22 mouse cellular contexts compared by ENCODE assay signal in the genomic region with DNA sequence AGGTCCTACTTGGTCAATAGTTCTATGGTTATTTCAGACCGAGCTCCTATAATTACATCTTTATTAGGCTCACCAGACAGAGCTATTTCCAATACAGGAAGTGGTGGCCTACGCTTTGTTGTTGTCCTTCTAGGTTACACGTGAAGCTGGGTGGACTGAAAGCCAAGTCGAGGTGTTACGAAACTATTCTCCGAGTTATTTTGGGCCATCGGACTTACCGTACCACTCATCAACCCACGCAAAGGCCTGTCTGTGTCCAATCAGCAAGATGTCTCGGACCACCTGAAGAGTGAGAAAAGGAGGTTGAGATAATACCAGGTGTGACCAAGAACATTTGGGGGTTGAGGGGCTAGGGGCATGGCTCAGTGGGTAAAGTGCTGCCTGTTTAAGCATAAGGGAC. TPM values are rescaled to one million over a fixed set of nuclear protein-coding genes. Genes with fewer than 3 reads are reported as not detected.
DNase-seq lines count a peak whose midpoint lies in the region; ATAC-seq and TF ChIP-seq lines count a peak whose summit lies in the region.
"Had no signal": no experiment of that assay in that cellular context is flagged by ENCODE, and none has a peak within 500 bp of the region (broad histone marks: within the 10 kb centered on the region; RNA-seq: fewer than 3 reads in every experiment).

No protein-coding gene starts in this region.

- peak; percentile 14 for DNase-seq in gastrocnemius, adult 18-20 months (ENCODE audit: low spot score)
- DNase-seq in gastrocnemius, postnatal 10 days, result no peak
- peak; percentile 88 for DNase-seq in liver, adult 2 months (ENCODE audit: extremely low read depth, low read depth, low spot score)
- DNase-seq in liver, result no peak
- peak; percentile 57 for DNase-seq in heart, postnatal 0 days (ENCODE audit: low spot score)
- no peak for DNase-seq in ovary, postnatal 10 days (ENCODE audit: low spot score)
- no peak for DNase-seq in lung, postnatal 4 days
- DNase-seq: cerebellum, adult 2 months; gastrocnemius, postnatal 25 days; kidney, postnatal 36 days; right cerebral cortex, adult 18-20 months; thymus, adult 2 months had no signal

- no peaks in the 10 kb centered on the region for H3K27me3 ChIP-seq in liver, adult 2 months (ENCODE audit: control insufficient read depth, insufficient read depth, low read length)
- no peaks in the 10 kb centered on the region for H3K27me3 ChIP-seq in heart, postnatal 0 days (ENCODE audit: control insufficient read depth, insufficient read depth, low read length)
- H3K27me3 ChIP-seq in intestine, postnatal 0 days (replicated peaks; ENCODE audit: control insufficient read depth, insufficient read depth, low read length), result no peaks in the 10 kb centered on the region
- H3K27me3 ChIP-seq: intestine, embryonic 15.5 days; liver, embryonic 15.5 days; lung, embryonic 15.5 days had no signal

- H3K4me3 ChIP-seq in liver, adult 2 months (ENCODE audit: insufficient read depth, low read depth, low read length), result no peak overlapping the region
- no peak overlapping the region for H3K4me3 ChIP-seq in heart, postnatal 0 days (ENCODE audit: low read depth, low read length)
- no peak overlapping the region for H3K4me3 ChIP-seq in intestine, postnatal 0 days (ENCODE audit: low read depth, low read length)
- H3K4me3 ChIP-seq: hindbrain, embryonic 10.5 days; intestine, embryonic 15.5 days; left cerebral cortex, adult 2 months; liver, embryonic 15.5 days; lung, embryonic 15.5 days had no signal

- 31% methylated on average over 10 of the region's 10 CpGs for WGBS in liver, adult 2 months
- 42% methylated on average over 10 of the region's 10 CpGs for WGBS in heart, postnatal 0 days
- 89% methylated on average over 10 of the region's 10 CpGs for WGBS in intestine, postnatal 0 days

- H3K36me3 ChIP-seq in liver, adult 2 months (ENCODE audit: control insufficient read depth, insufficient read depth, low read length), result peaks cover 8% of the 10 kb centered on the region; the same call in 1 of the 2 replicates
- no peaks in the 10 kb centered on the region; the same call in none of the 2 replicates for H3K36me3 ChIP-seq in heart, postnatal 0 days (replicated peaks; ENCODE audit: control insufficient read depth, insufficient read depth, low read length)
- no peaks in the 10 kb centered on the region for H3K36me3 ChIP-seq in intestine, postnatal 0 days (ENCODE audit: control insufficient read depth, insufficient read depth)
- H3K36me3 ChIP-seq: lung, embryonic 15.5 days had no signal

- H3K27ac ChIP-seq in liver, adult 2 months (replicated peaks; ENCODE audit: insufficient read depth, low read depth, low read length), result peak overlapping the region; percentile 68
- peak overlapping the region; percentile 88 for H3K27ac ChIP-seq in heart, postnatal 0 days (ENCODE audit: low read depth)
- no peak overlapping the region for H3K27ac ChIP-seq in intestine, postnatal 0 days (ENCODE audit: low read depth, low read length)
- H3K27ac ChIP-seq: hindbrain, embryonic 10.5 days; intestine, embryonic 15.5 days; left cerebral cortex, adult 2 months; liver, embryonic 15.5 days; lung, embryonic 15.5 days; macrophage; stomach, postnatal 0 days had no signal

- H3K9ac ChIP-seq in liver, adult 2 months (ENCODE audit: low read depth, low read length), result no peak overlapping the region
- H3K9ac ChIP-seq in heart, postnatal 0 days (replicated peaks; ENCODE audit: low read depth, low read length), result no peak overlapping the region
- no peak overlapping the region for H3K9ac ChIP-seq in intestine, postnatal 0 days (ENCODE audit: low read depth, low read length)
- H3K9ac ChIP-seq: intestine, embryonic 15.5 days; liver, embryonic 15.5 days; lung, embryonic 15.5 days had no signal

- peak; percentile 45; the same call in 1 of the 2 replicates for ATAC-seq in heart, postnatal 0 days (ENCODE audit: insufficient read depth, low read depth)
- no peak for ATAC-seq in intestine, postnatal 0 days
- ATAC-seq: forebrain, embryonic 14.5 days; hindbrain, embryonic 16.5 days; intestine, embryonic 15.5 days had no signal

- no peak overlapping the region for H3K4me2 ChIP-seq in heart, postnatal 0 days (ENCODE audit: low read depth, low read length)
- H3K4me2 ChIP-seq in intestine, postnatal 0 days (replicated peaks; ENCODE audit: low read depth), result no peak overlapping the region
- H3K4me2 ChIP-seq: intestine, embryonic 15.5 days; liver, embryonic 15.5 days; lung, embryonic 15.5 days had no signal

- no peaks in the 10 kb centered on the region for H3K79me2 ChIP-seq in liver, adult 2 months (ENCODE audit: control insufficient read depth, insufficient read depth, low read length)

- no peak for TF ChIP-seq EP300 in heart, postnatal 0 days (IDR thresholded peaks at IDR 0.05; ENCODE audit: low read depth)

- no peak for TF ChIP-seq POLR2A in liver, adult 2 months (IDR thresholded peaks at IDR 0.05; ENCODE audit: extremely low read depth, insufficient read depth, low read length)

- peaks cover 2% of the 10 kb centered on the region; the same call in 1 of the 2 replicates for H3K4me1 ChIP-seq in liver, adult 2 months (ENCODE audit: control insufficient read depth, insufficient read depth, low read length)
- H3K4me1 ChIP-seq in heart, postnatal 0 days (ENCODE audit: control insufficient read depth, insufficient read depth), result peaks cover 20% of the 10 kb centered on the region
- H3K4me1 ChIP-seq in intestine, postnatal 0 days (replicated peaks; ENCODE audit: control insufficient read depth, insufficient read depth, low read length), result no peaks in the 10 kb centered on the region
- H3K4me1 ChIP-seq: intestine, embryonic 15.5 days; lung, embryonic 15.5 days had no signal

- no peaks in the 10 kb centered on the region for H3K9me3 ChIP-seq in heart, postnatal 0 days (replicated peaks; ENCODE audit: control insufficient read depth, low read length)
- no peaks in the 10 kb centered on the region for H3K9me3 ChIP-seq in intestine, postnatal 0 days (ENCODE audit: control insufficient read depth)
- H3K9me3 ChIP-seq: hindbrain, embryonic 10.5 days; intestine, embryonic 15.5 days; liver, embryonic 15.5 days; lung, embryonic 15.5 days had no signal

- TF ChIP-seq CTCF in liver, adult 2 months (IDR thresholded peaks at IDR 0.05; ENCODE audit: low read depth, low read length), result no peak
- TF ChIP-seq CTCF in heart, postnatal 0 days (IDR thresholded peaks at IDR 0.05; ENCODE audit: low read depth), result no peak
- TF ChIP-seq CTCF in intestine, postnatal 0 days (IDR thresholded peaks at IDR 0.05; ENCODE audit: low read depth), result no peak

RNA-seq across cellular contexts. Expression of gene Nol11, which starts 36.8 kb away (rescaled TPM):
- total RNA-seq in gastrocnemius, adult 18-20 months (2021), result 10 to 100 TPM; 11.7 to 14.4 TPM
- 10 to 100 TPM; 13.8 to 16.3 TPM for total RNA-seq in gastrocnemius, postnatal 10 days (2021)
- 9.0 and 10.1 TPM in 2 replicates for total RNA-seq in liver, adult 2 months (2014; rRNA removed)
- 4.1 and 4.6 TPM in 2 replicates for polyA plus RNA-seq in liver, adult 2 months (2012; rRNA removed)
- total RNA-seq in heart, postnatal 0 days (2014; rRNA removed; ENCODE audit: low replicate concordance), result 53.5 and 85.3 TPM in 2 replicates
- polyA plus RNA-seq in heart, postnatal 0 days (2015; fragmentation: Nextera tagmentation; extraction: Ambion mirVana), result 25.9 and 27.4 TPM in 2 replicates
- 14.8 TPM in 2 replicates for polyA plus RNA-seq in intestine, postnatal 0 days (2015; fragmentation: Nextera tagmentation; extraction: Ambion mirVana)

Comparison
In these comparisons a context has a peak if more than half of its experiments do, and no peak if none do; other contexts are left out.
1. DNase-seq: peak in gastrocnemius, adult 18-20 months (single experiment), liver, adult 2 months (single experiment) and heart, postnatal 0 days (single experiment); none in gastrocnemius, postnatal 10 days (single experiment), liver (single experiment), ovary, postnatal 10 days (single experiment) and lung, postnatal 4 days (0 of 2).